Mouse (Mus musculus) lung, embryonic 16.5 days (tissue): ENCODE measurements at regions not wholly inside any gene's neighbourhood (a gene's known extent, or its start where the extent isn't known, plus 50 kb on each side); places are given as distances from the start of the nearest gene placed in this dataset.

Experiments used
- ATAC-seq: fragments of 200-750 bp; cut with Nextera tagmentation; 2 replicates; pipeline ENCODE4 v1.8.0; 2017; ENCODE audit warnings: low read depth, mild to moderate bottlenecking, moderate library complexity
- H3K27ac ChIP-seq: fragments of 300-500 bp; sonication (generic); 2 replicates; pipeline ENCODE4 v1.5.1; 2014; ENCODE audit warnings: mild to moderate bottlenecking, control low read depth, low read length
- H3K27me3 ChIP-seq: fragments of 300-500 bp; sonication (generic); 2 replicates; pipeline ENCODE4 v1.6.1; 2014; ENCODE audit warnings: low read depth, low read length, mixed read lengths; ENCODE audit not compliant: control insufficient read depth, insufficient read depth
- H3K36me3 ChIP-seq: fragments of 300-500 bp; sonication (generic); 2 replicates; pipeline ENCODE4 v1.6.1; 2014; ENCODE audit warnings: low read length; ENCODE audit not compliant: control insufficient read depth, insufficient read depth
- H3K4me1 ChIP-seq: fragments of 300-500 bp; sonication (generic); replicated peaks from 2 replicates; pipeline ENCODE4 v1.6.1; 2014; ENCODE audit warnings: low read length, mixed read lengths; ENCODE audit not compliant: control insufficient read depth, insufficient read depth
- H3K4me2 ChIP-seq: fragments of 300-500 bp; sonication (generic); 2 replicates; pipeline ENCODE4 v1.6.1; 2014; ENCODE audit warnings: low read depth, low read length, control low read depth
- H3K4me3 ChIP-seq: fragments of 300-500 bp; sonication (generic); 2 replicates; pipeline ENCODE4 v1.5.1; 2014; ENCODE audit warnings: mild to moderate bottlenecking, low read length, control low read depth
- H3K9ac ChIP-seq: fragments of 300-500 bp; sonication (generic); 2 replicates; pipeline ENCODE4 v1.6.1; 2014; ENCODE audit warnings: low read length, control low read depth
- H3K9me3 ChIP-seq: fragments of 300-500 bp; sonication (generic); 2 replicates; pipeline ENCODE4 v1.6.1; 2016; ENCODE audit warnings: low read length; ENCODE audit not compliant: control insufficient read depth
- WGBS: fragments of 180-500 bp; shearing (Covaris S2); extraction: QIAGEN DNeasy Blood & Tissue Kit; methylation state at CpG from one replicate; pipeline ENCODE4 v1.1.7; 2014; 5-methylcytosine and 5-hydroxymethylcytosine counted together

DNA sequence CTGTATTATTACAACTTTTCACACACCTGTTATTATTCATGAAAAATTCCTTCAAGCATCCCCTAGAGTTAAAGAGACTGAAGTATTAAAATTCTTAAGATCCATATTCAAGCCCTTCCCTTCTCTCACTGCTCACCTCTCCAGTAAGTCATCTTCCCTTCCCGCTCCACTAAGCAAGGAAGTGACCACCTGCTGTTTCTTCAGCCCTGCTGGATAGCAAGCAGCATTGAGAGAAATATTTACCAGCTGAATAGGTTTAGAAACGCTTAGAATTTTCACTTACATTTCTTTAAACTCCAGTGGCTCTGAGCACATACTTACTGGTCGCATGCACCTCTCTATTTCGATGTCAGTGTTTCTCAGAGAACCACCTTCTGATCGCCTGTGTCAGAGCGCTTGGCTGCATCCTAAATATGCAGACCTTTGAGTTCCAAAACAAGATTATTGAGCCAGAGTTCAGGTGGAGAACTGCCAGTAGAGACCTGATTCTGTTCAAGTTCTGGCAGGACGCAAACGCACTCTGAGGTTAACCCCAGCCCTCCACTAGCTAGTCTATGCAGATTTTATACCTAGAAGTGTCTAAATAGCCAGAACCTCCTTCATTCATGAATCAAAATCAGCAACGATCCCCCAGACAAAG lies 314.9 kb downstream of the Mllt3 start:
- H3K27ac ChIP-seq = no peak overlapping the region
- no peaks in the 10 kb centered on the region for H3K36me3 ChIP-seq
- ATAC-seq = no peak
- no peaks in the 10 kb centered on the region for H3K4me1 ChIP-seq
- no peak overlapping the region for H3K4me2 ChIP-seq
- 69% methylated on average over 9 of the region's 9 CpGs for WGBS
- no peaks in the 10 kb centered on the region for H3K9me3 ChIP-seq
- no peaks in the 10 kb centered on the region for H3K27me3 ChIP-seq
- no peak overlapping the region for H3K4me3 ChIP-seq
- no peak overlapping the region for H3K9ac ChIP-seq

DNA sequence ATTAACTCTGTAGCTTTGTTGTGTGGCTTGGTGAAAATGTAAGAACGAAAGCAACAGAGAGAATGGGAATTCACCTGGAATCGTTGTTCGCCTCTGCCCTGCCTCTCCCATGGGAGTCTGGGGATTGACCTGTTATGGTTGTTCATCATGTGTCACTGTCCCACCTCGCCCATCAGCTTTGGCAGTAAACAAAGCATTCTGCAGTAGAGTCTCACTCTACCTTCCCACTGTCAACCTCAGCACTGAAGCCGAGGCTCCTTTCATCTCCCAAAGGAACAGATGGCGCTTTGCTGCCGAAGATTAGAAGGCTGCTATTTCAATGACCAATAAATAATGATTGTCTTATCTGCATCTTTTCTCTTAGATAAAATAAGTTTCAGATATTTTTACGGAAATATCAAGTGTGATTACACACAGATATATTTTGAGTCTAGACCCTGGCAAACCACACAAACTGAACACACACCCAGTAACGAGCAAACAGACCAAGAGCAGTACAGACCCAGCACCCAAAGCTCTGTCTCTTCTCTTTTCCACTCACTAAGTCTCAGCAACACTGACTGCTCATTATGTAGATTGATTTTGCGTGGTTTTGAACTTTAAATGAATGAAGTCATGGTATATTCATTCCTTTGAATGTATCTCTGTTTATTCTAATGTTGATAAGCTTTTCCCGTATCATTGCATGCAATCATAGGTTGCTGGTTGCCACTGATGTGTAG lies 317.8 kb downstream of the Mllt3 start:
- Histone ChIP-seq H3K27ac (no peak overlapping the region), H3K4me1 (0 out of 2 replicates have a peak, but pooled peaks cover 4% of the 10 kb centered on the region), H3K27me3 (no peaks in the 10 kb centered on the region), H3K9me3 (no peaks in the 10 kb centered on the region), H3K9ac (no peak overlapping the region), H3K36me3 (no peaks in the 10 kb centered on the region), H3K4me2 (no peak overlapping the region), H3K4me3 (no peak overlapping the region)
- no peak for ATAC-seq
- WGBS = 64% methylated on average over 11 of the region's 11 CpGs

- 37% methylated on average over 2 of the region's 2 CpGs for WGBS
- H3K27me3 ChIP-seq = no peaks in the 10 kb centered on the region
- H3K9ac ChIP-seq = no peak overlapping the region
- no peak overlapping the region for H3K4me2 ChIP-seq
- ATAC-seq = peak; percentile 91
- no peaks in the 10 kb centered on the region for H3K36me3 ChIP-seq
- H3K9me3 ChIP-seq = no peaks in the 10 kb centered on the region
- H3K27ac ChIP-seq = peak overlapping the region; percentile 63
- 0 out of 2 replicates have a peak, but pooled peaks cover 4% of the 10 kb centered on the region for H3K4me1 ChIP-seq
- H3K4me3 ChIP-seq = no peak overlapping the region
Measured at GRCm38 (mm10) chr4:87712691-87713090, 320.5 kb downstream of the Mllt3 start.

DNA sequence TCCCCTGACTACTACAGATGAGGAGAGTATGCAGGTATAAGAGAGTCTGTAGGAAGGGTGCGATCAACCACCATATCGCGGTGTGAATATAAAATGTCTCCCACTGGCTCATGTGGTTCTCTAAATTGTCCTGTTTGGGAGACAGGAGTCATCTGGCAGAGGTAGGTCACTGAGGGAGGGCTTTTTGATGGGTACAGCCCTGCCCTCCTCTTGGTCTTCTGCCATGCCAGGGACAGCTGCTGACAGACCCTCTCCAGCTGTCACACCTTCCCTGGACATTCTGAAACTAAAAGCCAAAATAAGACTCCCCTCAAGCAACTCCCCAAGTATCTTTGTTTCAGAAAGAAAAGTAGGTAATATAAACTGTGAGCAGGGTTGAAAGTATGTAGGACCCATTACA lies 320.9 kb downstream of the Mllt3 start:
- ATAC-seq = peak; percentile 29; the same call in 1 of the 2 replicates
- H3K4me3 ChIP-seq = no peak overlapping the region
- 85% methylated on average over 3 of the region's 3 CpGs for WGBS
- no peaks in the 10 kb centered on the region for H3K36me3 ChIP-seq
- H3K9me3 ChIP-seq = no peaks in the 10 kb centered on the region
- peak overlapping the region; percentile 63; the same call in 1 of the 2 replicates for H3K27ac ChIP-seq
- no peaks in the 10 kb centered on the region for H3K27me3 ChIP-seq
- H3K4me2 ChIP-seq = no peak overlapping the region
- H3K9ac ChIP-seq = no peak overlapping the region
- 0 out of 2 replicates have a peak, but pooled peaks cover 4% of the 10 kb centered on the region for H3K4me1 ChIP-seq

DNA sequence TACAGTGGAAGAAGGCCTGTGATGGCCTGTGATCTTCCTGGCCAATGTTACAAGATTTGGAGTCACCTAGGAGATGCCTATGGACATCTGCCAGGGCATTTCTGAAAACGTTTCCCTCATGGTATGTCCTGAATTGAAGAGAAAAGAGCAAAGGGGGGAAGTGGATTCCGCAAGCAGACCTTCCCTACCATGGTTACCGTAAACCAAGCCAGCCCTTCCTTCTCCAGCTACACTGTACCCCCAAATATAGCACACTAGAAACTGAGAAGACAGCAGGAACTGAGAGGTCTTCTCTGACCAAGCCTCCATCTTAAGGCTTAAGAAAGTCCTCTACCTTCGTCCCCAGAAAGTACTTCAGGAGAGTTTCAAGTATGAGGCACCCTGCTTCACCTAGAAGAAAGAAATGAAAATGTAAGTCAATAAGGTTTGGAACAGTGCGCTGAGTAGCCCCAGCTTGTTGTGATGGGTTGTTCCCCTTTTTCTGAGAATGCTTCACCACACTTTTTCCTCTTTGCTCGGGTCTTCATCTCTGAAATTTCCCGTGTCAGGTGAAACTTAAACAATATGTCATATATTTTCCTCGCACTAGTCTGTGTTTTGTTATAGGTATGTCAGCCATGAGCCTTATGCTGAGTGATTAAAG lies 321.9 kb downstream of the Mllt3 start:
- ATAC-seq = no peak
- H3K27me3 ChIP-seq = no peaks in the 10 kb centered on the region
- H3K4me3 ChIP-seq = no peak overlapping the region
- no peaks in the 10 kb centered on the region for H3K9me3 ChIP-seq
- H3K4me1 ChIP-seq = 0 out of 2 replicates have a peak, but pooled peaks cover 4% of the 10 kb centered on the region
- WGBS = 83% methylated on average over 8 of the region's 8 CpGs
- H3K9ac ChIP-seq = no peak overlapping the region
- H3K36me3 ChIP-seq = no peaks in the 10 kb centered on the region
- no peak overlapping the region for H3K4me2 ChIP-seq
- no peak overlapping the region for H3K27ac ChIP-seq

DNA sequence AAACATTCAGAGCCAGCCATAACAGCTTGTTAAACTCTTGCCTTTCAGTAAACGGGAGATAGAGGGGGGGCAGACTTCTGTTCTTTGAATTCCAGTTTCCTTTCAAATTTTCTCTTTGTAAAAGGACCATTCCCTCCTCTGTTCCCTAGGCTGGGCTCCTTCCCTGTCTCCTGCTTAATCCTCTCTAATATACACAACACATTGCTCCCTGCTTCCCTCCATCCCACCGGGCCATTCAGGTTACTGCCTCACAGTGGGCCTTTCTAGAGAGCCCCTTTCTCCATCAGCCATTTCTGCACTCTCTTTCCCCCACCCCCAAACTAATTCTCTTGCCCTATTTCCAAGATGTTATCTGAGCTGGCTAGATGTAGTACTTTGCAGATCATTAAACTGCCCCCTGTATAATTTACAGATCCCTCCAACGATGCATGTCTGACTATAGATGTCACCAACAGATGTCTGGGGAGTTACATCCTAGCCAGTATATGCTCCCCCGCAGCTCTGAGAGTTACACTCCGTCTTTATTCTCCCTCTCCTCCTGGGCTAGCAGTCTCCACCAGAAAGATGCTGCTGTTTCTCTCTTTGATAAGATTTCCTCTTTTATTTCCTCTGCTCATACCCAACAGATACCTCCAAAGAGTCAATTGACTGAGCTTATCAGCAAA lies 324.1 kb downstream of the Mllt3 start:
- no peaks in the 10 kb centered on the region for H3K36me3 ChIP-seq
- no peak overlapping the region for H3K4me2 ChIP-seq
- no peak overlapping the region for H3K9ac ChIP-seq
- no peaks in the 10 kb centered on the region for H3K27me3 ChIP-seq
- no peak overlapping the region for H3K4me3 ChIP-seq
- 6% methylated on average over 5 of the region's 5 CpGs for WGBS
- H3K9me3 ChIP-seq = peaks cover 3% of the 10 kb centered on the region; the same call in 1 of the 2 replicates
- 0 out of 2 replicates have a peak, but pooled peaks cover 4% of the 10 kb centered on the region for H3K4me1 ChIP-seq
- no peak for ATAC-seq
- H3K27ac ChIP-seq = no peak overlapping the region

DNA sequence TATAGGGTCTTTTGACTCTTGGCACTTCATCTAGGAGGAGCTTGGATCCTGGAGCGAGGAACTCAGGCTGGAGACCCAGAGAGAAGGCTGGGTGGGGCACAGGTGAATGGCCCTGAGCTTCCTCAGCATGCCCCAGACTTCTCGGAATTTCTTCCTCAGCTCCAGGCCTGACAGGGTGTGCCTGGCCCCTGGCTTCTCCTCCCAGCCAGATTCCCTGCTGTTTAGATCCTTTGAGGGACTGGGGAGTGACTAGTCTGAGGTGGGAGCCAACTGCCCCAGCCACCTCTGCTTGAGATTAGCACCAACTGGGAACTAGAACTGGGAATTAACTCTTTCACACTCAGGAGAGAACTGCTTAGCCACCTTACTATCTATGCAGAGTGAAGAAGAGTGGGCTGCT lies 325.8 kb downstream of the Mllt3 start:
- Histone ChIP-seq H3K4me2 (no peak overlapping the region), H3K27ac (no peak overlapping the region), H3K27me3 (no peaks in the 10 kb centered on the region), H3K4me3 (no peak overlapping the region), H3K4me1 (no peaks in the 10 kb centered on the region), H3K36me3 (no peaks in the 10 kb centered on the region), H3K9ac (no peak overlapping the region), H3K9me3 (peaks cover 3% of the 10 kb centered on the region; the same call in 1 of the 2 replicates)
- no peak for ATAC-seq
- WGBS = 52% methylated on average over 2 of the region's 2 CpGs

GRCm38 (mm10) chr4:87702834-87703233 lies 330.3 kb downstream of the Mllt3 start:
- Histone ChIP-seq H3K36me3 (no peaks in the 10 kb centered on the region), H3K9me3 (peaks cover 3% of the 10 kb centered on the region; the same call in 1 of the 2 replicates), H3K9ac (no peak overlapping the region), H3K4me3 (no peak overlapping the region), H3K4me2 (no peak overlapping the region), H3K4me1 (no peaks in the 10 kb centered on the region), H3K27ac (no peak overlapping the region), H3K27me3 (no peaks in the 10 kb centered on the region)
- no peak for ATAC-seq
- 89% methylated on average over 4 of the region's 4 CpGs for WGBS

DNA sequence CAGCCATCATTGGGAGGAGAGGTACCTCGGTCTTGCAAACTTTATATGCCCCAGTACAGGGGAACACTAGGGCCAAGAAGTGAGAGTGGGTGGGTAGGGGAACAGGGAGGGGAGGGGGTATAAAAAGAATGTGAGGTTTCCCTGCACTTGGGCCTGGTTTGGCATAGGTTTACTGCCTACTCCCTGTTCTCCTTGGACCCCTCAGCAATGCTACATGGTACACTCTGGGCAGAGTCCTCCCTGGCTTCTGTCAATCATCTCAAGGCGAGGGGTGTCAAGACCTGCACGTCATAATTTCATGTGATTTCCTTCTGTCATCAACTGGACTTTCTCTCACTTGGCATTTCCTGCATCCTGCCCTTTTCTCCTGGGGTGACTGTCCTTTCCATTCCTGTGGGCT lies 330.9 kb downstream of the Mllt3 start:
- Histone ChIP-seq H3K27me3 (no peaks in the 10 kb centered on the region), H3K4me1 (no peaks in the 10 kb centered on the region), H3K4me3 (no peak overlapping the region), H3K9me3 (peaks cover 3% of the 10 kb centered on the region; the same call in 1 of the 2 replicates), H3K9ac (no peak overlapping the region), H3K36me3 (no peaks in the 10 kb centered on the region), H3K27ac (no peak overlapping the region), H3K4me2 (no peak overlapping the region)
- no peak for ATAC-seq
- 71% methylated on average over 3 of the region's 3 CpGs for WGBS
